Mouse (Mus musculus) ovary, postnatal 14 days (tissue): ENCODE results near the gene Sparc.
"Not testable (repeated sequence)": the region's sequence is repeated elsewhere in the genome, so short reads cannot be mapped to it uniquely, and the experiment has no call there.

Source experiments
- DNase-seq: peaks from one replicate; pipeline ENCODE4 v3.0.0; 2022; ENCODE audit warnings: low spot score

Gene Sparc

DNA sequence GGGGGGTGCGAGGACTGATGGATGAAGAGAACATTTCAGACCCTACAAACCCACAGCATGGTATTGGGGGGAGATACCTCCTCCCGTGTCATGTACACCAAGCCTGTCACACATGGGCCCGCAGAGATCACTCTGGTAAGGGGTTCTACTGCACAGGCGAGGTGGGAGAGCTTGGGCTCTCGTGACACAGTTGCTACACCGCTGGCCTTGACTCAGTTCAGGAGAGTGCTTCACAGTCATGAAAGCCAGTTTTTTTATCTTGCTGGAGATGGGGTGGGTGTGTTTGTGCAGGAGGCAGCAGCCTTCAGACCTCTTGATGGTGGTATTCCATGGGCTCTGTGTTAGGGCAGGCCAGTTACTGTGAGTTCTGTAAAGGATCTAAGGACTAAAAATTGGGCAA, 13.1 kb upstream of the Sparc start:
- no peak for DNase-seq

DNA sequence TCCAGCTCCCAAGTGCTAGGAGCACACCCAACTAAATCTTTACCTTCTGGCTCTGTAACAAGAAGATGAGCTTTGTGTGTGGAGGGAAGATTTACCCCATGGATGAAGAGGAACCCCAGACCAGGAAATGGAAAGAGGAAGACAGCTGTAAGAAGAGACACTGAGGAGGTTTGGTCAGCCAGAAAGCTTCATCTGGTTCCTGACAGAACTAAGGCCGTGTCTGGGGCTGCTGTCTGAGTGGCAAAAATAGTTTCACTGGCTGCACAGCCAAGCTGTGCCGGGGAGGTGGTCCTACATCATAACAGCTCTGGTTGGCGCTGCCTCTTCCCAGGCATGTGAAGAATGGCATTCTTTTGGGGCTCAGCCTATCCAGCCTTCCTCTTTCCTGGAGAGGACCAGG, 10.0 kb upstream of the Sparc start:
- DNase-seq, result no peak

DNA sequence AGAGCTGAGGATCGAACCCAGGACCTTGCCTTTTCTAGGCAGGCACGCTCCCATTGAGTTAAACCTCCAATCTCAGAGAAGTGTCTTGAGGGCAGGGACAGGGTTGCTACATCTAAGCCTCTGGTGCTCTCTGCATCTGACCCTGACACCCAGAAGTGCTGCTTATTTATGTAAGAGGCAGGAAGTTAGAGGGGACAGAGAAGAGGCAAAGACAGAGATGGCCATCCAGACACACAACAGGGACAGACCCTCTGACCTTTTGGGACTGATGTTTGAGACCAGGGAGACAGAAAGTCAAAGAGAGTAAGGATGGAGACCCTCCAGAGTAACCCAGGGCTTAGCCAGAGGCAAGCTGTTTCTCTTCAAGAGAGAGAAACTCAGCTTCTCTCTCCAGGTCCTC, 7.0 kb upstream of the Sparc start:
- no peak for DNase-seq

DNA sequence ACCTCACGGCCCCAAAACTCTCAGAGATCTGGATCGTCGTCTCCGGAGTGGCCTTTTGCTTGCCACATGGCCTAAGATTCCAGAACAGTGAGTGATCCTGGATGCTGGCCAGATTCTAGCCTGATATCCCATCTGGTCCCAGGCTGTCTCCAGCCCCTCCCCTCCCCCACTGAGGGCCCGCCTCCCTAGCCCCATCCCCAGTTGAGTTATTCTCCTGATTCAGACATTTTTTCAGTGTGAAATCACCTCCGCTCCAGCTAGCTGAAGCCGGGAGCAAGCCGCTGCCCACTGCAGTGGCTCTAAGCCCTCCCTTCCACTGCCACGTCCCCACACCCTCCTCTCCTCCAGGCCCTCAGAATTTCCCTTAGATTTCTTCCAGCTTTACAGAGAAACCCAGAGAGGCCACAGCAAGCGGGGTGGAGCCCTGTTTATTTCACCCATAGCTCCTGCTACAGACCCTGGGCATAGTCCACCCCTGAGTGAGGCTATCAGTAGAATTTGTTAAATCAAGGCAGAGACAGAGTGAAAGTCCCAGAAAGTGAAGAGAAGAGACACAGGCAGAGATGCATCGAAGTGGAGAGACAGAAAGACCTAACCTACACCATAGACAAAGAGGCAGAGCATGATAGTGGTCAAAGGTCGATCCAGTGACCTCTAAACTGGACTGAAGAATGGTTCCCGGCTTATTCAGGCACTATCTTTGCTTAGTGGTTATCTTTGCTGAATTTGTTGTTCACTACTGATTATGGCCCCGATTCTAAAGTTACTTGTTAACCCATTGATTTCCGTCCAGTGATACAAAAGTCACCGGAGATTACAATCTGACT, 5.4 kb upstream of the Sparc start:
- DNase-seq, result peak; percentile 75

- DNase-seq, result no peak
Observed at GRCm38 (mm10) chr11:55424746-55425360, 1.9 kb upstream of the Sparc start.

DNA sequence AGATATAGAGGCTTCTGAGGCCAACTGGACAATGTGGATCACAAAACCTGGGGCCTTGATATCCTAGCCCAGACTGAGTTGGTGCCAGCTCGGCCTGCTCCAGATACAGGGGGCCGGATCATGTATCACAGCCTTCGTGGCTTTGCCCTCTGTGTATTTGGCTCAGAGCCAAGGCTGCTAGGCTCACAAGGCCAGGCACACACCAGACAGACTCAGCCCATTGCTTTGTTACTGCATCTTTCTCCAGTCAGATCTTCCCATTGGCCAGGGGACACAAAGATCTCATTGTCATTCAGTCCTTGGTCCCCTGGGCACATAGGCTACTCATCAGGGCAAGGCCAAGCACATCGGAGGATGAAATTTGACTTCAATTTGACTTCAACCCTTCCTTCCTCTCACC, 773 bp upstream of the Sparc start:
- no peak for DNase-seq

DNA sequence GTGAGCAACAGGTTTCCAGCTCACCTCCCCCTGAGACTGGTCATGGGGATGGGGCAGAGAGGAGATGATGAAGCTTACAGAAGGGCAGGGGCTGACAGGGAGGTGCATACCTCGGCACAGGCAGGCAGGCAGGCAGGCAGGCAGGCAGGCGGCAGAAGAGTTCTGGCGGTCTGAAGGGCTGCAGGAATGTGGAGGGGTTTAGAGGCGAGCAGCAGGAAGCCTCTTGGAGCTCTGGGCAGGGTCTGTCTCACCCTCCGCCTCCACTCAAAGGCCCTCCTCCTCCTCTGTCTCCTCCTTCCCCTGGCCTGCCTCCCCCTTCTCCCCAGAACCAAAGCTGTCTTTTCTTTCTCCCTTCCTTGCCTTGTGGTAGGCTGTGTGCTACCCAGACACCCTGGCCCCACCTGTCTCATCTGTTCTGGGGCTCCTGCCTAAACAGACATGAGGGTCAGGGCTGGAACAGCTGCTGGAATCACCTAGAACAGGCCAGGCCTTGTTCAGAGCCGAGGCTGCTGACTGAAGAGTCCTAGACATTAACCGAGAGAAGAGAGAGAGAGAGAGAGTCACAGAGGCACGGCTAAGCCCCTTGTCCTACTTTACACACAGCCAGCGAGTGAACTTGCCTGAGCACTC, 3.2 kb downstream of the Sparc start:
- peak; percentile 69 for DNase-seq

DNA sequence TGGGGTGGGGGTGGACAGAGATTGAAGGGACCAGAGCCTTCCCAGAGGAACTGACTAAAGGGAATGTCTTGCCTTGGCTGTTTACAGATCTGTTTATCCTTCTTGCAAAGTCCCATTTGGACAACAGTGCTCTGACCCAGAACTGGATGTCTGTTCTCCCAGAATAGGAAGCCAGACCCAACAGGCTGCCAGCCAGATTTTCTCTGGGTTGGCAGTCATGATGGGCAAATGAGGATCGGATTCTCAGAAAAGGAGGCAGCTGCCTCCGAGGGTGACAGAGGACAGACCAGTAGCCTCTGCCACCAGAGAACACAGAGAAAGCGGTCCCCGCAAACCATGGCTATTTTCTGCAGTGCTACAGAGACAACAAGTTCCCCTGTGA, 3.7 kb downstream of the Sparc start:
- no peak for DNase-seq

GRCm38 (mm10) chr11:55418704-55419061, 4.3 kb downstream of the Sparc start:
- no peak for DNase-seq

DNA sequence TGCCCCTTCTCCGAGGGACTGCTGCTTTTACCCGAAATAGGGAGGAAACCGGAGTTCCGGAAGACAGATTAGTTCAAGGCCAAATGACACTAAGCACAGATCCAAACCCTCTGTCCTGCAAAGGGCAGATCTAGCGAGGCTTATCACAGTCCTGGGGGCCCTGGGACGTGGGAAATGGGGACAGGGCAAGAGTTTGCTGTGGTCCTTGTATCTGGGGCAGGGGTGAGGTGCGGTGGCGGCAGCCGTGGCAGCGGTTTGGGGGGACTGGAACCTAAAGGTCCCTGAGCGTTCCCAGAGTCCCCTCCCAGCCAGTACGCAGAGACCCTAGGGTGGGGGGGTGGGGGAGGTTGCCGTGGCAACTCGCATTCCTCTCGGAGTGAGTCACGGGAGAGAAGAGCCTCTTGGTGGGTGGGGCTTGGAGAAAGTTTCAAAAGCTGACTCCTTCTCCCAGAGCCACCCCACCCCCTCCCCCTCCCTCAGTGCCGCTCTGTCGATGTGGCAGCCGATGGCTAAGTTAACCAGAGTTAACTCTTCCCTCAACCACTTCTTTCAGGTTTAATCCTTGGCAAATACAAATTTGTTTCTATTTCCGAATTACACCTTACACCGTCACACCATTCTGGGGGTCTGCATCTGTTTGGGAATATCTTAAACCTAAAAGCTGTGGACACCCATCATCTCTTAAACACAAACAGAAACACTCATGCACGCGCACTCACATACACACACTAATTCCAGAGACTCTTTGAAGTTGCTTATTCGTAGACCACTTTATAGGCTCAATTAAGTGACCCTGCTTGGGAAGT, 4.9 kb downstream of the Sparc start:
- DNase-seq, result no peak

- no peak for DNase-seq
Observed at GRCm38 (mm10) chr11:55416609-55417265, 6.2 kb downstream of the Sparc start.

DNA sequence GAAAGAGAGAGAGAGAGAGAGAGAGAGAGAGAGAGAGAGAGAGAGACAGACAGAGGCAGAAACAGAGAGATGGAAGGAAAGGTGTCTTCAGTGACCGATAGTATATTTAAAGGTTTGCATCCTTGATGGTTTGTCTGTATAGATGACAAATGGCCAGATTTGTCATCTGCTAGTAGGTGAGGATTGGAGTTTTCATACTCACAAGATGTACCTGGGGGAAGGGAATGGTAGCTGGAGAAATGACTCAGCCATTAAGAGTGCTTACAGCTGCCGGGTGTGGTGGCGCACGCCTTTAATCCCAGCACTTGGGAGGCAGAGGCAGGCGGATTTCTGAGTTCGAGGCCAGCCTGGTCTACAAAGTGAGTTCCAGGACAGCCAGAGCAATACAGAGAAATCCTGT, 7.3 kb downstream of the Sparc start:
- not testable (repeated sequence) for DNase-seq

DNA sequence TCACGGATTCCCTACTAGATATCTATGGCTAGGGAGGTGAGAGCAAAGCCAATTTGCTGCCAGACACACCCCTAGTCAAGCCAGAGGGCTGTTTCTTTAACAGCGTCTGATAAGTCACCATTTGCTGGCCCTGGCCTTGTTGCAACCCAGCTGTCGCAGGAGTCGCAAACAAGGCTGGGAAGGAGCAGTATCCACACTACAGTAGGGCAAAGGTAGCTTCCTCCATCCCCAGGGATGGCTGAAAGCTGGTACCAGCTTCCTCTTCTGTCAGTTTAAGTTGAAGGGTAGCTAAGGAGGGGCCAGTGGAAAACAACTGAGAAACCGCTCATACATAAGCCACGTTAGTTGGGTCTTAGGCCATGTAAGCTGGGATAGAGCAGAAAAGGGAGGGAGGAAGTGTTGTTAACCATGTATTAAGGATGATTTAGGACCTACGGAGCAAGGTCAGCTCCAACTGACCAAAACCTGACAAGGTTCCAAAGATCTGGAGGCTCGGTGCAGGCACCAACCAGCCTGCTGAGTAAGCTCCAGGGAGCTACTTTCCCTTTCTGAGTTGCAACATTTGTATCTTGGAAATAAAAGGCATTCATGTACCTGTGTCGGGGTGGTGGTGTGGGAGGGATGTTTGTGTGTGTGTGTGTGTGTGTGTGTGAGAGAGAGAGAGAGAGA, 7.8 kb downstream of the Sparc start:
- no peak for DNase-seq

- no peak for DNase-seq
Observed at GRCm38 (mm10) chr11:55414314-55414713, 8.7 kb downstream of the Sparc start.

DNA sequence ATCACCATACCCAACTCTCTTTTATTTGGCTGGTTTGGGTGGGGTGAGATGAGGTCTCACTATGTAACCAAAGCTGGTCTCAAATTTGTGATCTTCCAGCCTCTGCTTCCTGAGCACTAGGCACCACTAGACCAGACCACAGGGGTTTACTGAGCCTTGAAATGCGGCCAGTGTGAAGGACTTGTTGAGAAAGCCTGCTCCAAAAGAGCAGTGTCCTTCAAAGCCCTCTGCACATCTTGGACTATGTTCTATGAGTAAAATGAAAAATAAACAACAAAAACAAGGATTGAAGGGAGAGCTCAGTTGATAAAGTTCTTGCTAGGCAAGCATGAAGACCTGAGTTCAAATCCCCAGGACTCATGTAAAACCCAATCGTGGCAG, 9.6 kb downstream of the Sparc start:
- no peak for DNase-seq

DNA sequence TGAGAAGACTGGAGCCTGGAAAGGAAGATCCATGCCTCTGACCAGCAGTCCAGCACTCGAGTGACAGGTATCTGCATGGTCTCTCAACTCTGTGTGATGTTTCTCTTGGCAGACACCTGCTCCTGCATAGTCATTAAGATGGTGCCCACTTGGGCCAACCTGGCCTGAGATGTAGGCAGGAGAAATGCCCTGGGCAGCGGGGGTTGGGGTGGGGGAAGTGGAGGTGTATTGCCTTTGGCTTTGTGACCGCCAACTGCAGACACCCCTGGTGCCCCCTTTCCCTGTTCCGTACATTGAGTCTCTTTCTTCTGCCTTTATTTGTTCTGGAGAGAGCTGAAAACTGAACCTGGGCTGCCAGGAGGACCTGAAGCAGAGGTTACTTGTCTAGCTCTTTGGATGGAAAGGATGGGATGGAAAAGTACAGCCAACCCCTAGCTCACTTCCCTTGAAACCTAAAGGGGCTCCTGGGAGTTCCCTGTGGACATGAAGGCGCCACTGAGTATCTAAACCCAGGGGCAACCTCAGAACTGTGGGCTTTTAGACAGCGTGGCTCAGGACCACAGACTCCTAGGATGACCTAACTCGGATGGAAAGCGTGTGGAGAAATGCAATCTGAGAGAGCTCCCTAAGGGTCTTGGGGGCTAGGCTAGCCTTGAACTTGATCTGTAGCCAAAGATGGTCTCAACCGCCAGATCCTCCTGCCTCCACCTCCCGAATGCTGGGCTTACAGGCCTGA, 10.1 kb downstream of the Sparc start:
- no peak for DNase-seq

- no peak for DNase-seq
Observed at GRCm38 (mm10) chr11:55412034-55412433, 10.9 kb downstream of the Sparc start.

- no peak for DNase-seq
Observed at GRCm38 (mm10) chr11:55410502-55410901, 12.5 kb downstream of the Sparc start.

DNA sequence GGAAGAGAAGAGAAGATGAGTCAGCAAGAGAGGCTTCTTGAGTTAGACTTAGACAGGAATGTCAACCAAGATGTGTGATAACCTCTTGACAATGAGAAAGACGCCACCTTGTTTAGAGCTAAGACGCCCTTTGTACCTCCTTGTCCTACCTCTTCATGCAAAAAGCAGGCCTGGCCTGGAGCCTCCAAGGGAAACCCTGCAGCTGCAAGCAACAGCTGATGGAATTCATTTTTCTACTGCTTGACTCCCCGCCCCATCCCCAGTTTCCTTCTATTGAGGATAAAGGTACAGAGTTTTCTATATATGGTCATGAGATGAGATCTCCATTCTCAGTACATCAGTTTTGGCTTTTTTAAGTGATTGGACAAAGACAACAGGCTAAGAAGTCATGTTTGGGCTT, 13.0 kb downstream of the Sparc start:
- DNase-seq, result no peak

DNA sequence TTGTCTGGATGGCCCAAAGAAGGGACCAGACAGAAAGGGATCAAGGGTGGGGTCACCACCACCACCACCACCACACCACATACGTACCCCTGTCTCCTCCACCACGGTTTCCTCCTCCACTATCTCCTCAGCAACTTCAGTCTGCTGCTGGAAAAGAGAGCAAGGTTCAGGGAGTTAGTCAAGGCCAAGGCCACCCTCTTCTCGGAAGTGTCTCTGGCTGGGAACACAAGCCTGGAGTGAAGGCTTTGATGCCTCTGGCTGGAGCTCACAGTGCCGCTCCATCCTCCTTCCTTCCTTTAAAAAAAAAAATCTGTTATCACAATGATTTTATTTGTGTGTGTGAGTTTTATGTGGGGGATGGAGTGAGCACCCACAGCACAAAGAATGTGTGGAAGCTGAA, 15.8 kb downstream of the Sparc start:
- no peak for DNase-seq
